Comparison of ENCODE assay signal across 8 mouse cellular contexts in genomic region chr4:155894311-155894881, GRCm38 (mm10). TPM values are rescaled to one million over a fixed set of nuclear protein-coding genes. Genes with fewer than 3 reads are reported as not detected.
DNase-seq lines count a peak whose midpoint lies in the region; ATAC-seq lines count a peak whose summit lies in the region.

No protein-coding gene starts in this region.

- peak overlapping the region; percentile 9; the same call in 1 of the 2 replicates for H3K4me3 ChIP-seq in limb, embryonic 10.5 days
- H3K4me3 ChIP-seq in midbrain, embryonic 11.5 days (ENCODE audit: low read depth, low read length): no peak overlapping the region
- H3K4me3 ChIP-seq in stomach, embryonic 14.5 days (ENCODE audit: low read depth, low read length): peak overlapping the region; percentile 8; the same call in 1 of the 2 replicates

- H3K36me3 ChIP-seq in limb, embryonic 10.5 days: peaks cover 39% of the 10 kb centered on the region
- peaks cover 7% of the 10 kb centered on the region; the same call in 1 of the 2 replicates for H3K36me3 ChIP-seq in midbrain, embryonic 11.5 days (ENCODE audit: control insufficient read depth, insufficient read depth, low read length)
- peaks cover 10% of the 10 kb centered on the region for H3K36me3 ChIP-seq in stomach, embryonic 14.5 days (ENCODE audit: control insufficient read depth, insufficient read depth, low read length)

- peak; percentile 75 for DNase-seq in layer of hippocampus, adult 11-12 months (ENCODE audit: low spot score)
- DNase-seq in layer of hippocampus, adult 9-10 months (ENCODE audit: low spot score): no peak
- peak; percentile 65 to 71 for DNase-seq in cerebellum, postnatal 10 days
- DNase-seq in gastrocnemius, postnatal 14 days: peak; percentile 86
- DNase-seq in induced T-regulatory cell, adult 2 months (ENCODE audit: low read depth): peak; percentile 69
- no peak for DNase-seq in limb, embryonic 10.5 days (ENCODE audit: low spot score)
- DNase-seq in midbrain, embryonic 11.5 days (ENCODE audit: low spot score, missing footprints): no peak

- H3K9ac ChIP-seq in midbrain, embryonic 11.5 days (ENCODE audit: low read length): peak overlapping the region; percentile 33
- 0 out of 2 replicates have a peak overlapping the region, but pooled peaks have one; percentile 11 for H3K9ac ChIP-seq in stomach, embryonic 14.5 days (replicated peaks; ENCODE audit: low read depth, low read length)

- intact Hi-C loops in gastrocnemius, postnatal 14 days (cut with DNase I; ENCODE audit: low total_unique reads): no loop called here

- H3K4me2 ChIP-seq in midbrain, embryonic 11.5 days: peak overlapping the region; percentile 15
- H3K4me2 ChIP-seq in stomach, embryonic 14.5 days (replicated peaks; ENCODE audit: low read depth, low read length): peak overlapping the region; percentile 31

- no peak for ATAC-seq in midbrain, embryonic 11.5 days (ENCODE audit: low FRiP score)
- no peak for ATAC-seq in stomach, embryonic 14.5 days (ENCODE audit: insufficient number of reproducible peaks, insufficient read depth, low FRiP score, low read depth)

- H3K27me3 ChIP-seq in limb, embryonic 10.5 days (ENCODE audit: low read depth, poor library complexity, severe bottlenecking): no peaks in the 10 kb centered on the region
- no peaks in the 10 kb centered on the region for H3K27me3 ChIP-seq in midbrain, embryonic 11.5 days (ENCODE audit: control insufficient read depth, insufficient read depth, low read length)
- no peaks in the 10 kb centered on the region for H3K27me3 ChIP-seq in stomach, embryonic 14.5 days (ENCODE audit: control insufficient read depth, insufficient read depth, low read length)

- no peaks in the 10 kb centered on the region for H3K9me3 ChIP-seq in limb, embryonic 10.5 days (replicated peaks)
- H3K9me3 ChIP-seq in midbrain, embryonic 11.5 days (ENCODE audit: control insufficient read depth, low read length): no peaks in the 10 kb centered on the region
- H3K9me3 ChIP-seq in stomach, embryonic 14.5 days (ENCODE audit: control insufficient read depth, low read depth, low read length): no peaks in the 10 kb centered on the region

- H3K4me1 ChIP-seq in limb, embryonic 10.5 days: peaks cover 38% of the 10 kb centered on the region
- H3K4me1 ChIP-seq in midbrain, embryonic 11.5 days (ENCODE audit: control insufficient read depth, insufficient read depth, low read length): peaks cover 26% of the 10 kb centered on the region
- H3K4me1 ChIP-seq in stomach, embryonic 14.5 days (ENCODE audit: control insufficient read depth, insufficient read depth, low read length): peaks cover 31% of the 10 kb centered on the region

- 41% methylated on average over 8 of the region's 8 CpGs for WGBS in limb, embryonic 10.5 days
- 42% methylated on average over 8 of the region's 8 CpGs for WGBS in midbrain, embryonic 11.5 days
- 24% methylated on average over 8 of the region's 8 CpGs for WGBS in stomach, embryonic 14.5 days

- H3K27ac ChIP-seq in limb, embryonic 10.5 days: no peak overlapping the region
- no peak overlapping the region for H3K27ac ChIP-seq in midbrain, embryonic 11.5 days (ENCODE audit: low read depth, low read length)
- no peak overlapping the region for H3K27ac ChIP-seq in stomach, embryonic 14.5 days (ENCODE audit: low read length)

RNA-seq across cellular contexts. Expression of gene Acap3, which starts 2.8 kb away (rescaled TPM):
- 10 to 100 TPM; 10.1 to 10.3 TPM for total RNA-seq in gastrocnemius, postnatal 14 days (2021)
- 20.9 and 25.3 TPM in 2 replicates for polyA plus RNA-seq in limb, embryonic 10.5 days (2016; fragmentation: Nextera tagmentation; extraction: Ambion mirVana)
- 25.6 and 27.5 TPM in 2 replicates for polyA plus RNA-seq in midbrain, embryonic 11.5 days (2014; fragmentation: Nextera tagmentation; extraction: Ambion mirVana)
- 16.0 and 19.4 TPM in 2 replicates for polyA plus RNA-seq in stomach, embryonic 14.5 days (2014; fragmentation: Nextera tagmentation; extraction: Ambion mirVana)

RNA-seq across cellular contexts. Expression of gene Pusl1, which starts 2.8 kb away (rescaled TPM):
- total RNA-seq in gastrocnemius, postnatal 14 days (2021): 10 to 100 TPM in 1 of 2 experiments, 1 to 10 TPM in 1; 9.2 to 13.1 TPM
- polyA plus RNA-seq in limb, embryonic 10.5 days (2016; fragmentation: Nextera tagmentation; extraction: Ambion mirVana): 52.4 and 55.5 TPM in 2 replicates
- polyA plus RNA-seq in midbrain, embryonic 11.5 days (2014; fragmentation: Nextera tagmentation; extraction: Ambion mirVana): 37.2 and 39.4 TPM in 2 replicates
- polyA plus RNA-seq in stomach, embryonic 14.5 days (2014; fragmentation: Nextera tagmentation; extraction: Ambion mirVana): 45.7 and 50.5 TPM in 2 replicates

RNA-seq across cellular contexts. Expression of gene Ints11, which starts 25.1 kb away (rescaled TPM):
- 10 to 100 TPM; 15.4 to 15.9 TPM for total RNA-seq in gastrocnemius, postnatal 14 days (2021)
- polyA plus RNA-seq in limb, embryonic 10.5 days (2016; fragmentation: Nextera tagmentation; extraction: Ambion mirVana): 106 and 107 TPM in 2 replicates
- 102 and 103 TPM in 2 replicates for polyA plus RNA-seq in midbrain, embryonic 11.5 days (2014; fragmentation: Nextera tagmentation; extraction: Ambion mirVana)
- 67.7 and 70.1 TPM in 2 replicates for polyA plus RNA-seq in stomach, embryonic 14.5 days (2014; fragmentation: Nextera tagmentation; extraction: Ambion mirVana)

RNA-seq across cellular contexts. Expression of gene Cptp, which starts 25.2 kb away (rescaled TPM):
- 10 to 100 TPM; 16.5 to 17.0 TPM for total RNA-seq in gastrocnemius, postnatal 14 days (2021)
- 18.9 and 19.0 TPM in 2 replicates for polyA plus RNA-seq in limb, embryonic 10.5 days (2016; fragmentation: Nextera tagmentation; extraction: Ambion mirVana)
- polyA plus RNA-seq in midbrain, embryonic 11.5 days (2014; fragmentation: Nextera tagmentation; extraction: Ambion mirVana): 24.7 and 24.8 TPM in 2 replicates
- 16.9 and 17.3 TPM in 2 replicates for polyA plus RNA-seq in stomach, embryonic 14.5 days (2014; fragmentation: Nextera tagmentation; extraction: Ambion mirVana)

RNA-seq across cellular contexts. Expression of gene Tas1r3, which starts 31.2 kb away (rescaled TPM):
- total RNA-seq in gastrocnemius, postnatal 14 days (2021): under 1 TPM; 0.10 to 0.13 TPM
- polyA plus RNA-seq in limb, embryonic 10.5 days (2016; fragmentation: Nextera tagmentation; extraction: Ambion mirVana): 0.24 and 0.31 TPM in 2 replicates
- polyA plus RNA-seq in midbrain, embryonic 11.5 days (2014; fragmentation: Nextera tagmentation; extraction: Ambion mirVana): 0.34 and 0.59 TPM in 2 replicates
- 0.32 and 0.35 TPM in 2 replicates for polyA plus RNA-seq in stomach, embryonic 14.5 days (2014; fragmentation: Nextera tagmentation; extraction: Ambion mirVana)

Comparison
In these comparisons a context has a peak if more than half of its experiments do, and no peak if none do; other contexts are left out.
1. DNase-seq: peak in layer of hippocampus, adult 11-12 months (single experiment), cerebellum, postnatal 10 days (2 of 2), gastrocnemius, postnatal 14 days (single experiment) and induced T-regulatory cell, adult 2 months (single experiment); none in layer of hippocampus, adult 9-10 months (single experiment), limb, embryonic 10.5 days (single experiment) and midbrain, embryonic 11.5 days (single experiment).